Mouse (Mus musculus) MEL (cell line): ENCODE data around the gene Exog. TPM values are rescaled to one million over a fixed set of nuclear protein-coding genes. Genes with fewer than 3 reads are reported as not detected.

ENCODE experiments used
- DNase-seq: peaks from one replicate; pipeline ENCODE4 v3.0.0; 2011; ENCODE audit warnings: low read depth, low spot score
- H3K27ac ChIP-seq: 2 replicates; pipeline ENCODE4 v1.5.1; 2012; ENCODE audit warnings: low read depth, mild to moderate bottlenecking, control low read depth, low read length, moderate library complexity; ENCODE audit not compliant: control insufficient read depth
- H3K27me3 ChIP-seq, 2 experiments: fragments of 150-350 bp in 1 of 2; sonication (generic) in 1 of 2; 2 replicates each; pipeline ENCODE4 v1.6.1; 2012; ENCODE audit warnings: low read length in 2 of 2, mild to moderate bottlenecking in 2 of 2, improper control_type of control experiment in 1 of 2, moderate library complexity in 1 of 2; ENCODE audit not compliant: insufficient read depth in 2 of 2, control insufficient read depth in 1 of 2
- H3K36me3 ChIP-seq, 2 experiments: 2 replicates each; pipeline ENCODE4 v1.6.1; 2012 to 2014; ENCODE audit warnings: low read length in 2 of 2, improper control_type of control experiment in 1 of 2, inconsistent platforms in 1 of 2, mild to moderate bottlenecking in 1 of 2; ENCODE audit not compliant: insufficient read depth in 2 of 2, control insufficient read depth in 1 of 2
- H3K4me1 ChIP-seq, 2 experiments: fragments of 150-350 bp in 1 of 2; sonication (generic) in 1 of 2; 2 replicates each; pipeline ENCODE4 v1.6.1; 2012; ENCODE audit warnings: low read length in 2 of 2, improper control_type of control experiment in 1 of 2, mild to moderate bottlenecking in 1 of 2; ENCODE audit not compliant: insufficient read depth in 2 of 2, control insufficient read depth in 1 of 2
- H3K4me3 ChIP-seq, 2 experiments: fragments of 150-350 bp in 1 of 2; sonication (generic) in 1 of 2; 2 replicates each; pipeline ENCODE4 v1.5.1; 2012; ENCODE audit warnings: low read depth in 2 of 2, low read length in 2 of 2, mild to moderate bottlenecking in 2 of 2, moderate library complexity in 2 of 2, control low read depth in 1 of 2, improper control_type of control experiment in 1 of 2; ENCODE audit not compliant: control insufficient read depth in 1 of 2, insufficient read depth in 1 of 2
- H3K79me2 ChIP-seq: 2 replicates; pipeline ENCODE4 v1.6.1; 2012; ENCODE audit warnings: mild to moderate bottlenecking, low read length, moderate library complexity; ENCODE audit not compliant: control insufficient read depth, poor library complexity, insufficient read depth
- H3K9ac ChIP-seq: 2 replicates; pipeline ENCODE4 v1.6.1; 2012; ENCODE audit warnings: low read depth, mild to moderate bottlenecking, control low read depth, low read length, moderate library complexity; ENCODE audit not compliant: control insufficient read depth, poor library complexity, severe bottlenecking
- H3K9me3 ChIP-seq: fragments of 150-350 bp; sonication (generic); replicated peaks from 2 replicates; pipeline ENCODE4 v1.6.1; 2012; ENCODE audit warnings: mild to moderate bottlenecking, low read length, improper control_type of control experiment, moderate library complexity; ENCODE audit not compliant: insufficient read depth
- CHD2 ChIP-seq: IDR thresholded peaks from 2 replicates; pipeline ENCODE4 v1.6.1; 2011; ENCODE audit warnings: low read length, improper control_type of control experiment
- EP300 ChIP-seq, 2 experiments: IDR thresholded peaks; 2 replicates each; pipeline ENCODE4 v1.6.1; 2011; ENCODE audit warnings: improper control_type of control experiment in 2 of 2, low read length in 2 of 2, low read depth in 1 of 2, mild to moderate bottlenecking in 1 of 2
- ETS1 ChIP-seq: IDR thresholded peaks from 2 replicates; pipeline ENCODE4 v1.6.1; 2012; ENCODE audit warnings: low read depth, mild to moderate bottlenecking, inconsistent platforms, low read length, improper control_type of control experiment, moderate library complexity
- GABPA ChIP-seq: IDR thresholded peaks from 2 replicates; pipeline ENCODE4 v1.6.1; 2012; ENCODE audit warnings: low read depth, mild to moderate bottlenecking, inconsistent platforms, low read length, improper control_type of control experiment, moderate library complexity
- GATA1 ChIP-seq: IDR thresholded peaks from 2 replicates; pipeline ENCODE4 v1.6.1; 2011; ENCODE audit warnings: low read depth, low read length, improper control_type of control experiment
- JUND ChIP-seq: IDR thresholded peaks from 2 replicates; pipeline ENCODE4 v1.6.1; 2011; ENCODE audit warnings: low read depth, mild to moderate bottlenecking, improper control_type of control experiment, low read length
- KAT2A ChIP-seq: conservative IDR thresholded peaks from 2 replicates; pipeline ENCODE4 v1.6.1; 2012; ENCODE audit warnings: low read depth, low read length, improper control_type of control experiment, inconsistent platforms
- MXI1 ChIP-seq: IDR thresholded peaks from 2 replicates; pipeline ENCODE4 v1.6.1; 2011; ENCODE audit warnings: mild to moderate bottlenecking, low read depth, low read length, improper control_type of control experiment
- MYC ChIP-seq: IDR thresholded peaks from 2 replicates; pipeline ENCODE4 v1.6.1; 2011; ENCODE audit warnings: low read depth, mild to moderate bottlenecking, low read length, improper control_type of control experiment, moderate library complexity
- POLR2A ChIP-seq, 2 experiments: IDR thresholded peaks; 2 replicates each; pipeline ENCODE4 v1.6.1; 2011 to 2012; ENCODE audit warnings: low read length in 2 of 2, mild to moderate bottlenecking in 2 of 2, control low read depth in 1 of 2, improper control_type of control experiment in 1 of 2, low read depth in 1 of 2, moderate library complexity in 1 of 2; ENCODE audit not compliant: control insufficient read depth in 1 of 2, insufficient read depth in 1 of 2, poor library complexity in 1 of 2
- POLR2AphosphoS2 ChIP-seq: IDR thresholded peaks from 2 replicates; pipeline ENCODE4 v1.6.1; 2011; ENCODE audit warnings: low read length, improper control_type of control experiment
- RAD21 ChIP-seq: IDR thresholded peaks from 2 replicates; pipeline ENCODE4 v1.6.1; 2011; ENCODE audit warnings: mild to moderate bottlenecking, low read depth, low read length, improper control_type of control experiment
- TAL1 ChIP-seq: IDR thresholded peaks from 2 replicates; pipeline ENCODE4 v1.6.1; 2012; ENCODE audit warnings: mild to moderate bottlenecking, inconsistent platforms, low read length, moderate library complexity, mixed read lengths
- TBP ChIP-seq: IDR thresholded peaks from 2 replicates; pipeline ENCODE4 v1.8.0; 2011; ENCODE audit warnings: low read depth, low read length, improper control_type of control experiment
- USF1 ChIP-seq: IDR thresholded peaks from 2 replicates; pipeline ENCODE4 v1.6.1; 2014; ENCODE audit warnings: low read depth, mild to moderate bottlenecking, inconsistent platforms, low read length, improper control_type of control experiment, moderate library complexity
- USF2 ChIP-seq, 2 experiments: IDR thresholded peaks; 2 replicates each; pipeline ENCODE4 v1.6.1; 2011 to 2012; ENCODE audit warnings: improper control_type of control experiment in 2 of 2, low read length in 2 of 2, borderline replicate concordance in 1 of 2, inconsistent platforms in 1 of 2, low read depth in 1 of 2, mild to moderate bottlenecking in 1 of 2; ENCODE audit not compliant: insufficient read depth in 1 of 2
- ZC3H11A ChIP-seq: IDR thresholded peaks from 2 replicates; pipeline ENCODE4 v1.6.1; 2012; ENCODE audit warnings: low read depth, mild to moderate bottlenecking, inconsistent platforms, low read length, improper control_type of control experiment
- ZMIZ1 ChIP-seq: IDR thresholded peaks from 2 replicates; pipeline ENCODE4 v1.6.1; 2012; ENCODE audit warnings: low read depth, mild to moderate bottlenecking, inconsistent platforms, low read length, improper control_type of control experiment, moderate library complexity
- polyA plus RNA-seq, 2 experiments: library from polyadenylated mRNA; stranded (reverse) in 1 of 2; unstranded in 1 of 2; fragments of >175 nt in 1 of 2; fragments of >200 nt in 1 of 2; gene quantifications; 2 replicates each; pipeline versions ENCODE4 v1.2.1 to v1.2.4; 2012; ENCODE audit warnings: low replicate concordance in 2 of 2, low read depth in 1 of 2; ENCODE audit not compliant: insufficient read length in 2 of 2, insufficient read depth in 1 of 2, missing spikeins in 1 of 2
- total RNA-seq: library from RNA; depleted of rRNA; stranded (reverse); fragments of 300-350 nt; gene quantifications from 2 replicates; pipeline ENCODE4 v1.2.3, GENCODE M21; 2012

Exog gene
- total and polyA plus RNA-seq, 3 experiments = 11.7 to 12.1 TPM; not detected in 1

DNA sequence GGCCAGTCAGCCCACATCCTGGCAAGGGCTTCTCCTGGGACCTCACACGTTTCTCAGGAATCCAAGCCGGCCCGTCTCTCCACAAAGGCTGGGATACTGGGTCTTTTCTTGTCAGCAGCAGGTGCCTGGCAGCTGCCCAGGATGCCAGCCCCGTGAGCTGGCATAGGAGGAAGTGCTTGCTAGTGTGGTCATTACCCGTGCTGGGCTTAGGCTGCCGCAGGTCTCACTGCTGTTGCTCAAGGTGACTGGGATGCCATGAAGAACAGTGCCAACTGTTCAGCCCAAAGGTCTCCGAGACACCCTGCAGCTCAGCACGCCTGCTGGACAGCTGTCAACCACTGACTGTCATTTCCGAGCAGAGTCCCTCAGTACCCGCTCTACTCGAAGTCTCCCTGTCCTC, 33.6 kb downstream of the Exog start:
- Histone ChIP-seq H3K36me3 (no peaks in the 10 kb centered on the region), H3K4me3 (no peak overlapping the region), H3K9me3 (no peaks in the 10 kb centered on the region), H3K79me2 (no peaks in the 10 kb centered on the region), H3K4me1 (no peaks in the 10 kb centered on the region), H3K9ac (no peak overlapping the region), H3K27ac (no peak overlapping the region), H3K27me3 (no peaks in the 10 kb centered on the region)
- no peak for DNase-seq
- no peak for TF ChIP-seq POLR2AphosphoS2
- no peak for TF ChIP-seq EP300 (IDR thresholded peaks at IDR 0.05; ENCODE audit: low read depth in 1 of 2, low read length in 2 of 2)
- no peak for TF ChIP-seq ZMIZ1
- TF ChIP-seq POLR2A (IDR thresholded peaks at IDR 0.05; ENCODE audit: control insufficient read depth in 1 of 2, insufficient read depth in 1 of 2, low read depth in 1 of 2, low read length in 2 of 2, poor library complexity in 1 of 2) = no peak
- TF ChIP-seq MYC = no peak
- no peak for TF ChIP-seq KAT2A

DNA sequence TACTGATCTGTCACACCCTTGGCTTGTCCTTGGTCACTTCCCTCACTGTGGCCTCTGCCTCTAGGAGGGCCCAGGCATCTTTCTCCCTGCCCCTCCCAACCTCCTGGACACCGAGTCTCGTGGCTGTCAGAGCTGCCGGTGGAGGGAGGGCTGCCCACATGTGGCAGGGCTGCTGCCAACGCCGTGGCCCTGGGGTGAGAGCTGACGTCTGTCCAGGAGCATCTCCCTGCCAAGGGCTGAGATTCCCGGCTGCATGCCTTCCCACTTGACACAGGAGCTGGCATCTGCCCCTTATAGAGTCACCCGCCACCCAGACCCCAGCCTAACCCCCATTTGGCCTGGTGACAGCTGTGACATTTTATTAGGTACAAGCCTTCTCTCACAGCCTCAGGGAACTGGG, 34.6 kb downstream of the Exog start:
- no peaks in the 10 kb centered on the region for H3K79me2 ChIP-seq
- H3K9me3 ChIP-seq = no peaks in the 10 kb centered on the region
- no peak for TF ChIP-seq TBP
- no peak for TF ChIP-seq JUND
- no peak for TF ChIP-seq CHD2
- TF ChIP-seq GABPA = no peak
- no peak for TF ChIP-seq TAL1
- no peak for TF ChIP-seq RAD21
- no peak for TF ChIP-seq USF2 (IDR thresholded peaks at IDR 0.05; ENCODE audit: borderline replicate concordance in 1 of 2, insufficient read depth in 1 of 2, low read depth in 1 of 2, low read length in 2 of 2)
- no peak for TF ChIP-seq ZC3H11A
- no peak for TF ChIP-seq GATA1
- no peak for TF ChIP-seq KAT2A
- no peak for TF ChIP-seq ETS1
- no peak for TF ChIP-seq MXI1
- TF ChIP-seq USF1 = no peak
- TF ChIP-seq ZMIZ1 = no peak
- DNase-seq = no peak
- H3K9ac ChIP-seq = no peak overlapping the region
- no peak overlapping the region for H3K27ac ChIP-seq
- H3K4me1 ChIP-seq = no peaks in the 10 kb centered on the region
- no peaks in the 10 kb centered on the region for H3K36me3 ChIP-seq
- no peak overlapping the region for H3K4me3 ChIP-seq
- H3K27me3 ChIP-seq = no peaks in the 10 kb centered on the region
